Mouse (Mus musculus): ENCODE results near the gene Sorbs2.

DNA sequence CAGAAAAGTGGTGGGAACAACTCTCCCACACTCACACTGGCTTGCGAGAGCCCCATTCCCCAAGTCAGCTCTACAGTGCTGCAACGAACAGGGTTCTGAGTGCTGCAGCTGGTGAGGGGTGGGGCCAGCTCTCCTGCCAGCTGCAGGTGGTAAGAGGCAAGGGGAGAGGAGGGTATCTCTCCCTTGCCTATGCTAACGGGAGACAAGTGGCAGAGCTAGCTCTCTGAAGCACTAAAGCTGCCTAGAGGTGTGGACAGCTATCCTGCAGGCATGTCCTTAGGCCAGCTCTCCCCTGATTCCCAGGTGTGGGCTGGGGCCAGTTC, 72.9 kb downstream of the Sorbs2 start:
- TF ChIP-seq E2F4 (IDR thresholded peaks at IDR 0.05; ENCODE audit: insufficient read depth) (no peak), POLR2AphosphoS2 (IDR thresholded peaks at IDR 0.05; ENCODE audit: insufficient read length, low read depth) (no peak), POLR2A (IDR thresholded peaks at IDR 0.05; ENCODE audit: insufficient read length, low read depth) (no peak)
